Mouse (Mus musculus) limb, embryonic 11.5 days (tissue): ENCODE data around the gene Brf1. TPM values are rescaled to one million over a fixed set of nuclear protein-coding genes. Genes with fewer than 3 reads are reported as not detected.

ENCODE experiments used
- ATAC-seq: fragments of 200-750 bp; cut with Nextera tagmentation; 2 replicates; pipeline ENCODE4 v1.8.0; 2017; ENCODE audit warnings: low read depth; ENCODE audit not compliant: insufficient number of reproducible peaks, low FRiP score, low TSS enrichment
- DNase-seq: peaks from one replicate; pipeline ENCODE4 v3.0.0-alpha.2; 2015; ENCODE audit warnings: low spot score
- H3K27ac ChIP-seq: fragments of 300-500 bp; sonication (generic); replicated peaks from 2 replicates; pipeline ENCODE4 v1.5.1; 2014; ENCODE audit warnings: low read depth, mild to moderate bottlenecking, low read length
- H3K27me3 ChIP-seq: fragments of 300-500 bp; sonication (generic); 2 replicates; pipeline ENCODE4 v1.6.1; 2014; ENCODE audit warnings: mild to moderate bottlenecking, low read length, mixed read lengths; ENCODE audit not compliant: control insufficient read depth, insufficient read depth
- H3K36me3 ChIP-seq: fragments of 300-500 bp; sonication (generic); 2 replicates; pipeline ENCODE4 v1.6.1; 2014; ENCODE audit warnings: mild to moderate bottlenecking, low read length, moderate library complexity, mixed read lengths; ENCODE audit not compliant: control insufficient read depth, insufficient read depth
- H3K4me1 ChIP-seq: fragments of 300-500 bp; sonication (generic); 2 replicates; pipeline ENCODE4 v1.6.1; 2014; ENCODE audit warnings: low read length, mixed read lengths; ENCODE audit not compliant: control insufficient read depth, insufficient read depth
- H3K4me2 ChIP-seq: fragments of 300-500 bp; sonication (generic); 2 replicates; pipeline ENCODE4 v1.6.1; 2014; ENCODE audit warnings: low read depth, mild to moderate bottlenecking, moderate library complexity; ENCODE audit not compliant: severe bottlenecking
- H3K4me3 ChIP-seq: fragments of 300-500 bp; sonication (generic); 2 replicates; pipeline ENCODE4 v1.5.1; 2014; ENCODE audit warnings: low read depth, low read length
- H3K9ac ChIP-seq: fragments of 300-500 bp; sonication (generic); 2 replicates; pipeline ENCODE4 v1.6.1; 2014; ENCODE audit warnings: mild to moderate bottlenecking, low read length
- H3K9me3 ChIP-seq: fragments of 300-500 bp; sonication (generic); 2 replicates; pipeline ENCODE4 v1.6.1; 2016; ENCODE audit warnings: low read length; ENCODE audit not compliant: control insufficient read depth
- WGBS: fragments of 180-500 bp; shearing (Covaris S2); extraction: QIAGEN DNeasy Blood & Tissue Kit; methylation state at CpG from one replicate; pipeline ENCODE4 v1.1.7; 2014; 5-methylcytosine and 5-hydroxymethylcytosine counted together
- polyA plus RNA-seq: library from polyadenylated mRNA; unstranded; fragments of >200 nt; fragmentation: Nextera tagmentation; extraction: Ambion mirVana; gene quantifications from 2 replicates; pipeline ENCODE4 v1.2.1, GENCODE M21; 2014

The Brf1 gene
- polyA plus RNA-seq: 58.8 and 63.0 TPM in 2 replicates

DNA sequence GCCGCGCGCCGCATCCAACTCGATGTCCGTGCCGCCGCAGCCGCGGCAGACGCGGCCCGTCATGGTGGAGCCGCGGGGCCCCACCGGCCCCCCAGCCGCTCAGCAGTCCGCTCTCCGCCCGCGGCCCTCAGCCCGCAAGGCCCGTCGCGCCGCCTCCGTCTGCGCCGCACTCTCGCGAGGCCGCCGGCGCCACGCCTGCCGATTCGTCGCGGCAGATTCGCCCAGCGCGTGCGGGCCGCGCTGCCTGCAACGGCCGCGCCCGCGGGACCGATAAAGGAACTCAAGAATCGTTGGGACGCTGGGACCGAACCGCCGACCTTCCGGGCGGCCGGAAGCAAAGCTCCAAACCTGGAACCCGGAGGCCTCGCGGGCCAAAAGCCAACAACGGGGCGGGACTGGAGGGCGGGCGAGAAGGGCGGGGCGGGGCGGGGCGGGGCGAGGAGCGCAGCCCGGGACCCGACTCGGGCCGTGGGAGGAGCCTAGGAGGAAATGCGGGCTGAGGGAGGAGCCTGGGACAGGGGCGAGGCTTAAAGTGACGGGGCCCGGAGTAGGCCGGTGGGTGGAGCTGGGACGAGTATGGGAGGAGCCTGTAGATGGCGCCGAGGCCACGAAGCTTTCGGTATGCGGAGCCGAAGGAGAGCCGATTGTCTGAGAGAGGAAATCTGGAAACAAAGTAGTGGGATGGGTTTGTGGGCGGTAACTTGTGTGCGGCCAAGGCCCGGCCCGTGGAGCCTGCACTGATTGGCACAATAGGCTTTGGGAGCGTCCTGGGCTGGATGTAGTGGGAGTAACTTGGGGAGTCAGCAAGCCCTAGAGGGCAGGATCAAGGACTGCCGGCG lies at the start of gene Brf1:
TSS of gene Brf1 (minus strand) at position 411 of the 839 bp plus-strand sequence.
- ATAC-seq (peak; percentile 98), DNase-seq (peak; percentile 98)
- Histone ChIP-seq H3K36me3 (no peaks in the 10 kb centered on the region), H3K4me2 (peak within 1 kb of the TSS; percentile 83), H3K27me3 (no peaks in the 10 kb centered on the region), H3K4me3 (peak within 1 kb of the TSS; percentile 92), H3K4me1 (peaks cover 14% of the 10 kb centered on the region), H3K9ac (peak within 1 kb of the TSS; percentile 83), H3K9me3 (no peaks in the 10 kb centered on the region), H3K27ac (peak within 1 kb of the TSS; percentile 90)
- under 1% methylated on average over 91 of the region's 96 CpGs for WGBS

DNA sequence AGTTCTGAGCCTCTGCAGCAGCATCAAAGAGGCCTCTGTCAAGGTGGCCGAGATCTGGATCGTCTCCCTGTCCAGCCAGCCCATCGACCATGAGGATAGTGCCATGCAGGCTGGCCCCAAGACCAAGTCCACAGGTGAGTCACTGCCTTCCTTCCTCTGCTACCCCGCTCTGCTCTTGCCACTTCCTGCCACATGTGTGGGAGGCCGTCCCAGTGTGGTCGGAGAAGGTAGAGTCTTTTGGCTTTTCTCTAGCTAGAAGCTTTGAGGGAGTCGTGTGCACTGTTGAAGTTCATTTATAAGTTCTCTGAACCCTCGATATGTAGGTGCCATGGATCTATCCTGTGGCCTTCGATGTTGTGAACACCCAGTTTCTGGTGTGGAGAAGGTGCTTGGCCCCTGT lies 49.3 kb upstream of the Brf1 start:
- WGBS: 91% methylated on average over 9 of the region's 9 CpGs
- peaks cover 10% of the 10 kb centered on the region for H3K36me3 ChIP-seq
- H3K4me3 ChIP-seq: no peak overlapping the region
- ATAC-seq (no peak), DNase-seq (no peak)
- no peak overlapping the region for H3K27ac ChIP-seq
- no peaks in the 10 kb centered on the region for H3K9me3 ChIP-seq
- H3K9ac ChIP-seq: no peak overlapping the region
- H3K4me2 ChIP-seq: no peak overlapping the region
- H3K27me3 ChIP-seq: no peaks in the 10 kb centered on the region
- peaks cover 12% of the 10 kb centered on the region for H3K4me1 ChIP-seq

DNA sequence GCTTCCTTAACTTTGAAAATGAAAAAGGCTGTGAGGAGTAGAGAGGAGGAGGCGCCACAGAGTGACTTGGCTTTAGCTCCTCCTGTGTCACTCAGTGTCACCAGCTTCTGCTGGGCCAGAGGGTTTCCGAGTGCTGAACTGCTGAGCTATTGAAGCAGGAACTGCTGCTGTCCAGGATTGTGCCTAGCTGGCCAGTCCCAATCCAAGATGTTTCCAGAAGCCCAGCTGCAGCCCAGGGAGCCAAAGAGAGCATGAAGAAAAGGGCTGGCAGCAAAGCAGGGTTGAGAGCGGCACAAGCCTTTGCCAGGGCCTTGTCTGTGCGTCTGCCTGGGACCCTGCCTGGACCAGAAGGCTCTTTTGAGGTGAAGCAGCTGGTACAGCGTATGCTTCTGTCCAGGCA lies 47.6 kb upstream of the Brf1 start:
- ATAC-seq (no peak), DNase-seq (no peak)
- no peak overlapping the region for H3K27ac ChIP-seq
- H3K36me3 ChIP-seq: peaks cover 7% of the 10 kb centered on the region
- no peaks in the 10 kb centered on the region for H3K27me3 ChIP-seq
- peaks cover 12% of the 10 kb centered on the region for H3K4me1 ChIP-seq
- H3K4me3 ChIP-seq: no peak overlapping the region
- 92% methylated on average over 5 of the region's 5 CpGs for WGBS
- H3K4me2 ChIP-seq: no peak overlapping the region
- H3K9me3 ChIP-seq: no peaks in the 10 kb centered on the region
- no peak overlapping the region for H3K9ac ChIP-seq

DNA sequence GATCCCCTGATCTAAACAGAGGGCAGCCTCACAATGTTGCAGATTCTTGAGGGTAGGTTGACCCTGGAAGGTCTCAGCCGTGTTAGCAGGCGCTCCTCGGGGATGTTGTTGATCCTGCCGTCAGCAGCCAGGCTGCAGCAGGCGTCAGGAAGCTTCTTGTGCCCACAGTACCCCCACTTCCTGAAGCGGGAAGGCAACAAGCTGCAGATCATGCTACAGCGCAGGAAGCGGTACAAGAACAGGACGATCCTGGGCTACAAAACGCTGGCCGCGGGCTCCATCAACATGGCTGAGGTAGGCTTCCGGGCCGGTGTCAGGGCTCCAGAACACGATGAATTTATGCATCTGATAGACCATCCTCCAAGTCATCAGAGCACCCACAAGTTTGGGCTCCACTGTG lies 46.4 kb upstream of the Brf1 start:
- no peaks in the 10 kb centered on the region for H3K27me3 ChIP-seq
- H3K4me1 ChIP-seq: peaks cover 8% of the 10 kb centered on the region
- DNase-seq (no peak), ATAC-seq (no peak)
- peaks cover 7% of the 10 kb centered on the region for H3K36me3 ChIP-seq
- H3K9ac ChIP-seq: no peak overlapping the region
- no peak overlapping the region for H3K4me2 ChIP-seq
- H3K4me3 ChIP-seq: no peak overlapping the region
- 91% methylated on average over 15 of the region's 15 CpGs for WGBS
- no peak overlapping the region for H3K27ac ChIP-seq
- no peaks in the 10 kb centered on the region for H3K9me3 ChIP-seq

DNA sequence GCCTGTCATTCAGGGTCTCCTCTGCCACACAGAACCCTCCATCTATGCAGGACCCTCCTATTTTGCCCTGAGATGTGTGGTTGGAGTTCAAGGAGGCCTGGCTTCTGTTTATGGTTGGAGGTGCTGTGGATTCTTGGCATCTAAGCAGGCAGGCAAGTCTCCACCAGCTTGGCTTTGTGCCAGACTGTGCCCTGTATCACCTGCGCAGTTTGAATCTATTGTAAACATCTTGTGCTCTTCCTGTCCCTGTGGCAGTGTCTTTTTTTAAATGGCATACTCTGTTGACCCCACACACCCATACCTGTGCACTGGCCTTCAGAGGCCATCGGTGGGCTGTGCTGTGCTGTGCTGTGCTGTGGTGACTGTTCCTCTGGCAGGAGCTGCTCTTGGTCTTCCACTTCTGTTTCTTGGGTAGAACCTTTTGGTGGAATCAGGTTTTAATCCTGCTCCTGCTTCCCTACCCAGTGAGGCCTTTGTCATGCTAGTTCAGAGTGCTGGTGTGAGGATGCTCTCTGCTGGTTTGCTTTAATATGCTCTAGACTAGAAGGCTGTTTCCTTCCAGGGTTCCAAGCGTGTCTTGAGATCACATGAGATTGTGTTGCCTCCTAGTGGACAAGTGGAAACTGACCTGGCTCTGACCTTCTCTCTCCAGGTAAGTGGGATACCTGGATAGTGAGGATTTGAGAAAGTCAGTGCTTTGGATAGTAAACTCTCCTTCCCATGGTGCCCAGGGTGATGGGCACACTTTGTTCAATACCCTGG lies 44.6 kb upstream of the Brf1 start:
- ATAC-seq (no peak), DNase-seq (no peak)
- Histone ChIP-seq H3K9ac (no peak overlapping the region), H3K9me3 (no peaks in the 10 kb centered on the region), H3K4me3 (no peak overlapping the region), H3K4me2 (no peak overlapping the region), H3K36me3 (peaks cover 5% of the 10 kb centered on the region), H3K4me1 (no peaks in the 10 kb centered on the region), H3K27ac (no peak overlapping the region), H3K27me3 (no peaks in the 10 kb centered on the region)
- 81% methylated on average over 3 of the region's 3 CpGs for WGBS

DNA sequence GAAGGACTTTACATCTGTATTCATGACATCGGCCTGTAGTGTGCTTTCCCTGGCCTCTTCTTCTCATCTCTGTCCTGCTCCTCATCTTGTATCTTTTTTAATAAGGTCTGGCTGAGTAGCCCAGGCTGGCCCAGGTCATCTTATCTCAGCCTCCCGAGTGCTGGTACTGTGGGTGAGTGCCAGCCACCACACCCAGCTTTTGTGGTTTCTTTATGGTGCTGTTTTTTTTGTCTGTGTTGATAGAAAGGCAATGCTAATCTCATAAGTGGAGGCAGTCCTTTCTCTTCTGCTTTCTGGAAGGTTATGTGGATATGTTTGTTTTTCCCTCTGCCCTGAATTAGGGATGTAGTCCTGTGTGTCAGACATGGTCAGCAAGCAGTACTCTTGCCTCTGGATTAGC lies 42.0 kb upstream of the Brf1 start:
- Histone ChIP-seq H3K36me3 (peaks cover 5% of the 10 kb centered on the region), H3K4me1 (no peaks in the 10 kb centered on the region), H3K27me3 (no peaks in the 10 kb centered on the region), H3K4me3 (no peak overlapping the region), H3K27ac (no peak overlapping the region), H3K9me3 (no peaks in the 10 kb centered on the region), H3K4me2 (no peak overlapping the region), H3K9ac (no peak overlapping the region)
- ATAC-seq (no peak), DNase-seq (no peak)
- 96% methylated on average over 2 of the region's 2 CpGs for WGBS

DNA sequence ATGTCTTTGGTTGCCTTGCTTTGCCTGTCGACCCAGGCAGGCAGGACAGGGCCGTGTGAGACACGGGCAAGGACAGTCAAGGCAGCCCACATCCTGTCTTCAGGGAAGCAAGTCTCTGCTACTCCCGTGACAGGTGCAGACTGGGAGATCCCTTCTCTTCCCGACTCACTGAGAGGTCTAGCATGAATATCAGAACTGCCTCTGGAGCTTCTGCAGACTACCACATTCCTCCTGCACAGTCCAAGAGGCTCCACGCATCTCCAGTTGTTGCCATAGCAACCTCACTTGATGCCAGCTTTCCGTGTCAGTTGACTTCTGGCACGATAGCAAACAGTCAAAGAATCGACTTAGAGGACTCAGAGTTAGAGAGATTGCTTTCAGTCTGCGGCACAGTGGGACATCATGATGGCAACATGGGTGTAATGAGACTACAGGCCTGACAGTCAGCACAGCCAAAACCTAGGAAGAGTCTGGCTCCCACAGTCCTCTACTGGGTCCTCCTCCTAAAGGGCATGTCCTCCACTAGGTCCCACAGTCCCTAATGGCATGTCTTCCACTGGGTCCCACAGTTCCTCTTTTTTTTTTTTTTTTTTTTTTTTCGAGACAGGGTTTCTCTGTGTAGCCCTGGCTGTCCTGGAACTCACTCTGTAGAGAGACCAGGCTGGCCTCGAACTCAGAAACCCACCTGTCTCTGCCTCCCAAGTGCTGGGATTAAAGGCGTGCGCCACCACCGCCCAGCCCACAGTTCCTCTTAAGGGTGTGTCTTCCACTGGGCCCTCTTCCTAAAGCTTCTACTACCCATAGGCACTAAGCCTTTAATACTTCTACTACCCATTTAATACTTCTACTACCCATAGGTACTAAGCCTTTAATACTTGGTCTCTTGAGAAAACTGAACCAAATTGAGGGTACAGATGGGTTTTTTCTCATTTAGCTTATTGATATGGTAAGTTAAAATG lies 41.3 kb upstream of the Brf1 start:
- Histone ChIP-seq H3K4me1 (no peaks in the 10 kb centered on the region), H3K4me2 (no peak overlapping the region), H3K36me3 (no peaks in the 10 kb centered on the region), H3K4me3 (no peak overlapping the region), H3K9ac (no peak overlapping the region), H3K27ac (no peak overlapping the region), H3K9me3 (no peaks in the 10 kb centered on the region), H3K27me3 (no peaks in the 10 kb centered on the region)
- 89% methylated on average over 15 of the region's 15 CpGs for WGBS
- ATAC-seq (no peak), DNase-seq (no peak)

DNA sequence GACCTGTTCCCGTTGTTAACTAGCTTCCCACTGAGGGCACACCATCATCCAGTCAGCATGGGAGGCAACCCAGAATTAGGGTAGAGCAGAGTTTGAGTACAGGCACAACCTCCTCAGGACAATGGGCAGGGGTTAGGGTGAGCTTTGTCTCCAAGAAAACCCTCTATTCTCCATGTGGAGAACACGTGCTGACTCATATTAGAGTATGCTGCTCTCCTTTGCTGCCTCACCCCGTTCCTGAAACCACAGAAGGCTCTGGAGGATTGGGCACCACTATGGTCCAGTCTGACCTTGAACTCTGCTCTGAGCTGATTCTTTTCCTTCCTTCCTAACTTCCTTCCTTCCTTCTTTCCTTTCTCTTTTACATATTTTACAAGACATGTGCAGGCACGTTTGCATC lies 37.9 kb upstream of the Brf1 start:
- Histone ChIP-seq H3K27me3 (no peaks in the 10 kb centered on the region), H3K4me3 (no peak overlapping the region), H3K9ac (no peak overlapping the region), H3K4me2 (no peak overlapping the region), H3K9me3 (no peaks in the 10 kb centered on the region), H3K36me3 (no peaks in the 10 kb centered on the region), H3K4me1 (no peaks in the 10 kb centered on the region), H3K27ac (no peak overlapping the region)
- WGBS: 91% methylated on average over 4 of the region's 4 CpGs
- DNase-seq (no peak), ATAC-seq (no peak)
